Mouse (Mus musculus) cerebellum, adult 2 months (tissue): ENCODE data around the gene Ache. TPM values are rescaled to one million over a fixed set of nuclear protein-coding genes. Genes with fewer than 3 reads are reported as not detected.

Experiments used
- DNase-seq, 2 experiments: peaks; one replicate each; pipeline ENCODE4 v3.0.0; 2021
- H3K27ac ChIP-seq: fragments of 200-500 bp; 2 replicates; pipeline ENCODE4 v1.5.1; 2012; ENCODE audit warnings: low read length, control low read depth, inconsistent platforms; ENCODE audit not compliant: insufficient read depth
- H3K27me3 ChIP-seq: fragments of 200-500 bp; 2 replicates; pipeline ENCODE4 v1.6.1; 2012; ENCODE audit warnings: inconsistent platforms, mild to moderate bottlenecking, low read length, moderate library complexity; ENCODE audit not compliant: control insufficient read depth, insufficient read depth
- H3K4me1 ChIP-seq: fragments of 200-500 bp; 2 replicates; pipeline ENCODE4 v1.6.1; 2011; ENCODE audit warnings: low read length; ENCODE audit not compliant: control insufficient read depth, insufficient read depth
- H3K4me3 ChIP-seq: fragments of 200-500 bp; replicated peaks from 2 replicates; pipeline ENCODE3; 2011; ENCODE audit warnings: mild to moderate bottlenecking, low read depth, low read length, control low read depth; ENCODE audit not compliant: insufficient read depth
- CTCF ChIP-seq: fragments of 200-500 bp; IDR thresholded peaks from 2 replicates; pipeline ENCODE4 v1.5.1; 2011; ENCODE audit warnings: low read depth, mild to moderate bottlenecking, control low read depth, low read length, moderate library complexity, borderline replicate concordance; ENCODE audit not compliant: insufficient read depth
- POLR2A ChIP-seq: fragments of 200-500 bp; IDR thresholded peaks from 2 replicates; pipeline ENCODE4 v1.6.1; 2011; ENCODE audit warnings: low read length, control low read depth, borderline replicate concordance; ENCODE audit not compliant: insufficient read depth
- WGBS: fragments of 180-500 bp; shearing (Covaris S2); methylation state at CpG from one replicate; pipeline ENCODE4 v1.1.7; 2018; 5-methylcytosine and 5-hydroxymethylcytosine counted together
- polyA plus RNA-seq: library from polyadenylated mRNA; depleted of rRNA; stranded (reverse); fragments of >200 nt; gene quantifications from 2 replicates; pipeline ENCODE4 v1.2.3, GENCODE M21; 2012

Ache gene
- polyA plus RNA-seq, 1 experiment = 165 TPM

- 82% methylated on average over 15 of the region's 15 CpGs for WGBS
- H3K27ac ChIP-seq = no peak overlapping the region
- H3K4me3 ChIP-seq = no peak overlapping the region
- no peak for DNase-seq
- peaks cover 6% of the 10 kb centered on the region; the same call in 1 of the 2 replicates for H3K4me1 ChIP-seq
- TF ChIP-seq POLR2A (no peak), CTCF (no peak)
- H3K27me3 ChIP-seq = no peaks in the 10 kb centered on the region
Measured at GRCm38 (mm10) chr5:137291381-137291926, 4.1 kb downstream of the Ache start.

DNA sequence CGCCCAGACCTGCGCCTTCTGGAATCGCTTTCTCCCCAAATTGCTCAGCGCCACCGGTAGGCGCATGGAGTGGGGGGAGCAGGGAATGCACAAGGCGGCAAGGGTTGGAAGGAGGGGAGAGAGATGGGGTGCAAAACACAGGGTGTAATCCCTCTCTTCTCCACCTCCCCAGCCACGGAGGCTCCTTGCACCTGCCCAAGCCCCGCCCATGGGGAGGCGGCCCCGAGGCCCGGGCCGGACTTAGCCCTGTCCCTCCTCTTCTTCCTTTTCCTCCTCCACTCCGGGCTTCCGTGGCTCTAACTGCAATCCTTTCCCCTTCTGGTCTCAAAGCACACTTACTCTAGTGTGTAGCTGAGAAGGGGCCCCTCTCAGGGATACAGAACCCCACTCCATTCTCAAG lies 6.0 kb downstream of the Ache start:
- WGBS = under 1% methylated on average over 15 of the region's 15 CpGs
- TF ChIP-seq CTCF (no peak), POLR2A (peak; percentile 73; the same call in 1 of the 2 replicates)
- DNase-seq = peak; percentile 86 to 88

GRCm38 (mm10) chr5:137293839-137294743 lies 6.8 kb downstream of the Ache start, which contains the start of gene Ufsp1:
Ufsp1 (plus strand) TSS chr5:137294629.
- no peaks in the 10 kb centered on the region for H3K27me3 ChIP-seq
- WGBS = 1% methylated on average over 52 of the region's 52 CpGs
- peak; percentile 96 to 97 for DNase-seq
- peak within 1 kb of the TSS; percentile 96 for H3K4me3 ChIP-seq
- H3K27ac ChIP-seq = peak within 1 kb of the TSS; percentile 98
- TF ChIP-seq POLR2A = peak; percentile 79; the same call in 1 of the 2 replicates
- TF ChIP-seq CTCF = no peak
- H3K4me1 ChIP-seq = peaks cover 6% of the 10 kb centered on the region; the same call in 1 of the 2 replicates

More for the DNA sequence above, 6.0 kb downstream of the Ache start:
- H3K27ac ChIP-seq = peak overlapping the region; percentile 98
- no peaks in the 10 kb centered on the region for H3K27me3 ChIP-seq
- peak overlapping the region; percentile 96 for H3K4me3 ChIP-seq
- peaks cover 6% of the 10 kb centered on the region; the same call in 1 of the 2 replicates for H3K4me1 ChIP-seq

- Histone ChIP-seq H3K27me3 (no peaks in the 10 kb centered on the region), H3K27ac (peak overlapping the region; percentile 81), H3K4me1 (peaks cover 6% of the 10 kb centered on the region; the same call in 1 of the 2 replicates), H3K4me3 (peak overlapping the region; percentile 92)
- TF ChIP-seq CTCF (no peak), POLR2A (no peak)
- DNase-seq = no peak
- WGBS = under 1% methylated on average over 18 of the region's 18 CpGs
Measured at GRCm38 (mm10) chr5:137294744-137295093, 7.4 kb downstream of the Ache start.

DNA sequence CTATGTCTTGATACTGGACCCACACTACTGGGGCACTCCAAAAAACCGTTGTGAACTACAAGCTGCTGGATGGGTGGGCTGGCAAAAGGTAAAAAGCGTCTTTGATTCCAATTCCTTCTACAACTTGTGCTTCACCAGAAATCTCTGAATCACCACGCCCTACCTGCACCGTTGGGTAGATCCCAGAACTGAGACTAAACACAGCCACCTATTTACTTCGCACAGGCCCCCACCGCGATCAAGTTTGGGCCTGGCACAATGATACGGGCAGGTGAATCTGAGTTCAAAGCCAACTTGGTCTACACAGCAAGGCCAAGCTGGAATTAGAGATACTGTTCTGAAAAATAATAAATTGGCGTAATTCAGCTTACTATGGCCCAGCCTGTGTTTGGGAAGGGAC lies 8.0 kb downstream of the Ache start:
- 74% methylated on average over 9 of the region's 9 CpGs for WGBS
- Histone ChIP-seq H3K27me3 (no peaks in the 10 kb centered on the region), H3K27ac (peak overlapping the region; percentile 81; the same call in 1 of the 2 replicates), H3K4me1 (peaks cover 6% of the 10 kb centered on the region; the same call in 1 of the 2 replicates), H3K4me3 (peak overlapping the region; percentile 92)
- TF ChIP-seq CTCF = no peak
- no peak for TF ChIP-seq POLR2A
- no peak for DNase-seq

DNA sequence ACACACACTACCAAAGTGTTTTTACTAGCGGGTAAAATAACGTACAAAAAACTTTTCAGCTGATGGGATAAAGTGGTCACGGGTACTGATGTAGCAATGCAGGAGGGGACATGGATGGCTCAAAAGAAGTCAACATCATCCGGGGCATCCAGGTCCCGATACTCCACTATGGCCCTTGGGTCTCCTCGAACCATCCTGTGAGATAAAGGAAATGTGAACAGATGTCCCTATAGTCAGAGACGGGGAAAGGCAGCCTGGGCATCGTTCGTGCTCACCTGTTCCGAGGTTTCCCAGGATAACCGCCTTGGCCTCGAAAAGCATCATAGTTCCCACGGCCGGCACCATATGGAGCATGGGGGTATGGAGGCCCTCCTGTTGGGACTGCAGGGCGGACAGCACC lies 8.4 kb downstream of the Ache start:
- WGBS = 60% methylated on average over 15 of the region's 15 CpGs
- Histone ChIP-seq H3K4me1 (peaks cover 3% of the 10 kb centered on the region; the same call in 1 of the 2 replicates), H3K4me3 (no peak overlapping the region), H3K27ac (no peak overlapping the region), H3K27me3 (no peaks in the 10 kb centered on the region)
- DNase-seq = no peak
- TF ChIP-seq POLR2A (no peak), CTCF (no peak)

GRCm38 (mm10) chr5:137297126-137297525 lies 9.8 kb downstream of the Ache start:
- Histone ChIP-seq H3K4me3 (no peak overlapping the region), H3K27ac (no peak overlapping the region), H3K4me1 (no peaks in the 10 kb centered on the region; the same call in 1 of the 2 replicates), H3K27me3 (no peaks in the 10 kb centered on the region)
- TF ChIP-seq POLR2A (no peak), CTCF (no peak)
- 75% methylated on average over 14 of the region's 14 CpGs for whole genome bisulfite sequencing
- no peak for DNase-seq
